Mouse (Mus musculus) limb, embryonic 15.5 days (tissue): Measurements from ENCODE around the gene Tbx5. TPM values are rescaled to one million over a fixed set of nuclear protein-coding genes. Genes with fewer than 3 reads are reported as not detected.

Experiments
- ATAC-seq: fragments of 200-750 bp; cut with Nextera tagmentation; 2 replicates; pipeline ENCODE4 v1.8.0; 2017; ENCODE audit warnings: low read depth, moderate TSS enrichment; ENCODE audit not compliant: insufficient number of reproducible peaks, low FRiP score, low TSS enrichment
- H3K27ac ChIP-seq: fragments of 300-500 bp; sonication (generic); 2 replicates; pipeline ENCODE4 v1.5.1; 2015; ENCODE audit warnings: moderate library complexity, mild to moderate bottlenecking, inconsistent platforms
- H3K27me3 ChIP-seq: fragments of 300-500 bp; sonication (generic); 2 replicates; pipeline ENCODE4 v1.6.1; 2015; ENCODE audit warnings: inconsistent platforms
- H3K36me3 ChIP-seq: fragments of 300-500 bp; sonication (generic); 2 replicates; pipeline ENCODE4 v1.6.1; 2015; ENCODE audit warnings: inconsistent platforms
- H3K4me1 ChIP-seq: fragments of 300-500 bp; sonication (generic); 2 replicates; pipeline ENCODE4 v1.6.1; 2015; ENCODE audit warnings: inconsistent platforms
- H3K4me2 ChIP-seq: fragments of 300-500 bp; sonication (generic); 2 replicates; pipeline ENCODE4 v1.6.1; 2015; ENCODE audit warnings: mild to moderate bottlenecking, inconsistent platforms
- H3K4me3 ChIP-seq: fragments of 300-500 bp; sonication (generic); 2 replicates; pipeline ENCODE4 v1.5.1; 2015; ENCODE audit warnings: mild to moderate bottlenecking, inconsistent platforms
- H3K9ac ChIP-seq: fragments of 300-500 bp; sonication (generic); 2 replicates; pipeline ENCODE4 v1.6.1; 2015; ENCODE audit warnings: inconsistent platforms
- H3K9me3 ChIP-seq: fragments of 300-500 bp; sonication (generic); 2 replicates; pipeline ENCODE4 v1.6.1; 2016; ENCODE audit warnings: inconsistent platforms
- WGBS: fragments of 180-500 bp; shearing (Covaris S2); methylation state at CpG from one replicate; pipeline ENCODE4 v1.1.7; 2015; 5-methylcytosine and 5-hydroxymethylcytosine counted together
- polyA plus RNA-seq: library from polyadenylated mRNA; unstranded; fragments of >200 nt; fragmentation: Nextera tagmentation; extraction: Ambion mirVana; gene quantifications from 2 replicates; pipeline ENCODE4 v1.2.1, GENCODE M21; 2015

The Tbx5 gene
- polyA plus RNA-seq, 1 experiment from 2014 or later: 18.1 TPM

- H3K9me3 ChIP-seq: no peaks in the 10 kb centered on the region
- no peak overlapping the region for H3K27ac ChIP-seq
- 54% methylated on average over 5 of the region's 5 CpGs for WGBS
- peaks cover 19% of the 10 kb centered on the region for H3K36me3 ChIP-seq
- no peak overlapping the region for H3K4me2 ChIP-seq
- no peak for ATAC-seq
- H3K4me3 ChIP-seq: no peak overlapping the region
- no peak overlapping the region for H3K9ac ChIP-seq
- H3K27me3 ChIP-seq: peaks cover 3% of the 10 kb centered on the region; the same call in 1 of the 2 replicates
- peaks cover 13% of the 10 kb centered on the region for H3K4me1 ChIP-seq
These were observed 28.8 kb downstream of the Tbx5 start for GRCm38 (mm10) chr5:119861301-119861700.

- H3K9me3 ChIP-seq: no peaks in the 10 kb centered on the region
- peaks cover 3% of the 10 kb centered on the region; the same call in 1 of the 2 replicates for H3K27me3 ChIP-seq
- no peak overlapping the region for H3K27ac ChIP-seq
- ATAC-seq: no peak
- H3K4me1 ChIP-seq: peaks cover 24% of the 10 kb centered on the region
- peaks cover 19% of the 10 kb centered on the region for H3K36me3 ChIP-seq
- no peak overlapping the region for H3K4me3 ChIP-seq
- H3K9ac ChIP-seq: no peak overlapping the region
- H3K4me2 ChIP-seq: no peak overlapping the region
- 80% methylated on average over 5 of the region's 5 CpGs for WGBS
These were observed 30.0 kb downstream of the Tbx5 start for GRCm38 (mm10) chr5:119862431-119862830.

- H3K9ac ChIP-seq: no peak overlapping the region
- peak overlapping the region; percentile 35 for H3K4me2 ChIP-seq
- peaks cover 16% of the 10 kb centered on the region for H3K36me3 ChIP-seq
- peak overlapping the region; percentile 81 for H3K27ac ChIP-seq
- no peaks in the 10 kb centered on the region for H3K9me3 ChIP-seq
- WGBS: 14% methylated on average over 31 of the region's 31 CpGs
- peak overlapping the region; percentile 15 for H3K4me3 ChIP-seq
- ATAC-seq: peak; percentile 64
- H3K27me3 ChIP-seq: no peaks in the 10 kb centered on the region
- H3K4me1 ChIP-seq: peaks cover 36% of the 10 kb centered on the region
These were observed 34.1 kb downstream of the Tbx5 start for GRCm38 (mm10) chr5:119866277-119867235.

- Histone ChIP-seq H3K9ac (no peak overlapping the region), H3K27ac (peak overlapping the region; percentile 81), H3K4me1 (peaks cover 36% of the 10 kb centered on the region), H3K36me3 (peaks cover 6% of the 10 kb centered on the region; the same call in 1 of the 2 replicates), H3K4me3 (no peak overlapping the region), H3K27me3 (no peaks in the 10 kb centered on the region), H3K4me2 (no peak overlapping the region), H3K9me3 (no peaks in the 10 kb centered on the region)
- ATAC-seq: peak; percentile 27; the same call in 1 of the 2 replicates
- 25% methylated on average over 6 of the region's 6 CpGs for WGBS
These were observed 35.5 kb downstream of the Tbx5 start for GRCm38 (mm10) chr5:119867986-119868385.

GRCm38 (mm10) chr5:119875421-119875820, 43.0 kb downstream of the Tbx5 start:
- 35% methylated on average over 2 of the region's 2 CpGs for WGBS
- no peak overlapping the region for H3K9ac ChIP-seq
- peaks cover 3% of the 10 kb centered on the region for H3K36me3 ChIP-seq

GRCm38 (mm10) chr5:119877185-119877584, 44.7 kb downstream of the Tbx5 start:
- Histone ChIP-seq H3K9ac (no peak overlapping the region), H3K4me2 (no peak overlapping the region), H3K27me3 (no peaks in the 10 kb centered on the region), H3K36me3 (peaks cover 3% of the 10 kb centered on the region), H3K4me3 (no peak overlapping the region), H3K4me1 (peaks cover 9% of the 10 kb centered on the region; the same call in 1 of the 2 replicates), H3K9me3 (no peaks in the 10 kb centered on the region), H3K27ac (0 out of 2 replicates have a peak overlapping the region, but pooled peaks have one; percentile 14)
- WGBS: 50% methylated on average over 6 of the region's 6 CpGs
- ATAC-seq: no peak

More at GRCm38 (mm10) chr5:119875421-119875820, 43.0 kb downstream of the Tbx5 start:
- H3K4me1 ChIP-seq: peaks cover 9% of the 10 kb centered on the region; the same call in 1 of the 2 replicates
- no peak overlapping the region for H3K27ac ChIP-seq
- H3K9me3 ChIP-seq: no peaks in the 10 kb centered on the region
- no peak overlapping the region for H3K4me2 ChIP-seq
- ATAC-seq: no peak
- no peak overlapping the region for H3K4me3 ChIP-seq
- H3K27me3 ChIP-seq: no peaks in the 10 kb centered on the region

- H3K27ac ChIP-seq: no peak overlapping the region
- H3K4me1 ChIP-seq: peaks cover 4% of the 10 kb centered on the region; the same call in 1 of the 2 replicates
- no peak overlapping the region for H3K4me2 ChIP-seq
- no peak overlapping the region for H3K9ac ChIP-seq
- ATAC-seq: no peak
- 77% methylated on average over 7 of the region's 8 CpGs for WGBS
- H3K36me3 ChIP-seq: peaks cover 13% of the 10 kb centered on the region
- H3K27me3 ChIP-seq: no peaks in the 10 kb centered on the region
- H3K4me3 ChIP-seq: no peak overlapping the region
- no peaks in the 10 kb centered on the region for H3K9me3 ChIP-seq
These were observed 53.1 kb downstream of the Tbx5 start for GRCm38 (mm10) chr5:119885595-119885994.

GRCm38 (mm10) chr5:119887381-119887780, 54.9 kb downstream of the Tbx5 start:
- peaks cover 15% of the 10 kb centered on the region for H3K4me1 ChIP-seq

GRCm38 (mm10) chr5:119891960-119892359, 59.5 kb downstream of the Tbx5 start:
- no peak for ATAC-seq
- Histone ChIP-seq H3K27me3 (no peaks in the 10 kb centered on the region), H3K9me3 (no peaks in the 10 kb centered on the region), H3K27ac (peak overlapping the region; percentile 71), H3K4me1 (peaks cover 17% of the 10 kb centered on the region), H3K36me3 (no peaks in the 10 kb centered on the region), H3K4me3 (no peak overlapping the region), H3K9ac (no peak overlapping the region), H3K4me2 (peak overlapping the region; percentile 25; the same call in 1 of the 2 replicates)
- 22% methylated on average over 5 of the region's 5 CpGs for WGBS

More at GRCm38 (mm10) chr5:119887381-119887780, 54.9 kb downstream of the Tbx5 start:
- H3K9me3 ChIP-seq: no peaks in the 10 kb centered on the region
- ATAC-seq: no peak
- H3K4me2 ChIP-seq: no peak overlapping the region
- no peak overlapping the region for H3K4me3 ChIP-seq
- H3K27ac ChIP-seq: no peak overlapping the region
- no peaks in the 10 kb centered on the region for H3K27me3 ChIP-seq
- H3K9ac ChIP-seq: no peak overlapping the region
- H3K36me3 ChIP-seq: peaks cover 13% of the 10 kb centered on the region
- 81% methylated on average over 8 of the region's 8 CpGs for WGBS

GRCm38 (mm10) chr5:119893060-119893459, 60.6 kb downstream of the Tbx5 start:
- 79% methylated on average over 3 of the region's 3 CpGs for WGBS
- no peaks in the 10 kb centered on the region for H3K9me3 ChIP-seq
- no peak for ATAC-seq
- H3K4me2 ChIP-seq: no peak overlapping the region
- H3K4me1 ChIP-seq: peaks cover 17% of the 10 kb centered on the region
- no peak overlapping the region for H3K4me3 ChIP-seq
- H3K9ac ChIP-seq: no peak overlapping the region
- no peaks in the 10 kb centered on the region for H3K36me3 ChIP-seq
- H3K27me3 ChIP-seq: no peaks in the 10 kb centered on the region
- H3K27ac ChIP-seq: peak overlapping the region; percentile 58; the same call in 1 of the 2 replicates

GRCm38 (mm10) chr5:119896605-119897004, 64.1 kb downstream of the Tbx5 start:
- Histone ChIP-seq H3K9me3 (no peaks in the 10 kb centered on the region), H3K36me3 (no peaks in the 10 kb centered on the region), H3K27me3 (no peaks in the 10 kb centered on the region), H3K4me3 (no peak overlapping the region), H3K9ac (no peak overlapping the region), H3K4me1 (peaks cover 13% of the 10 kb centered on the region), H3K4me2 (no peak overlapping the region), H3K27ac (no peak overlapping the region)
- 69% methylated on average over 3 of the region's 3 CpGs for WGBS
- ATAC-seq: no peak
